Mouse (Mus musculus): ENCODE measurements around the gene Spryd3. TPM values are rescaled to one million over a fixed set of nuclear protein-coding genes. Genes with fewer than 3 reads are reported as not detected.
A peak's percentile ranks its signal among the peaks of the same experiment; 100 is the strongest.

The Spryd3 gene
- 120 and 134 TPM in 2 replicates for total RNA-seq (2014; rRNA removed)
- polyA plus RNA-seq (2015; fragmentation: Nextera tagmentation; extraction: Ambion mirVana), result 118 and 120 TPM in 2 replicates

DNA sequence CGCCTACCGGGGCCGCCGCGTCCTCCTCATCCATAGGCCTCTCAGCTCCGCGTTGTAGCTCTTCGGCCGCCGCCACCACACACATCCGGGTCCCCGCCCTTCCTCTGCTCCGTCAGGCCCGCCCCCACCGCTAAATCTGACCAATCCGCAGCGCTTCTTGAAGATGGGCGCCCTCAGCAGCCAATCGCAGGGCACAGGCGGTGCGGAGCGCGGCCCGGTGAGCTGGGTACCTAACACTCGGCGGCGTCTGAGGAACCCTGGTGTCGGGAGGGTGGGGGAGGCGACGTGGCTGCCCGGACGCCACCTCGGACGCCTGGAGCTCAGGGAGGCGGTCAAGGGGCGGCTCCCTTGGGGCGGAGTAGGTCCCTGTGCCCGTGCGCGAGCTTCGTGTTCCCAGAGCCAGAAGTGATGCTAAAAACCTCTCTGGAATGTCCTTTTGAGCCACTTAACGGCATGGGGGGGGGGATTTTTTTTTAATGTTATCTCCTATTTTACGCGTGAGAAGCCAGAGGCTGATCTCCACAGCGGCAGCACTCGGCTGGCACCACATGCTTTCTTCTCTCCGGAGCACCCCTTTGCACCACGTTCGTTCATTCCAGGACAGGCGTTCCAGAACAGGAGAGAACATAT is at the start of gene Spryd3:
Gene Spryd3, minus strand, starts transcription at position 106 of the 630 bp plus-strand sequence.
- peak within 1 kb of the TSS; percentile 80 for H3K9ac ChIP-seq (replicated peaks; ENCODE audit: low read length, poor library complexity, severe bottlenecking)
- H3K36me3 ChIP-seq (ENCODE audit: insufficient read depth, low read length), result peaks cover 15% of the 10 kb centered on the region
- under 1% methylated on average over 50 of the region's 50 CpGs for WGBS
- H3K4me1 ChIP-seq (ENCODE audit: insufficient read depth, low read length), result no peaks in the 10 kb centered on the region
- DNase-seq (ENCODE audit: low spot score) (peak; percentile 96), ATAC-seq (ENCODE audit: low FRiP score) (peak; percentile 99)
- peak within 1 kb of the TSS; percentile 77 for H3K27ac ChIP-seq (ENCODE audit: low read depth, low read length)
- H3K27me3 ChIP-seq (ENCODE audit: insufficient read depth, low read length), result no peaks in the 10 kb centered on the region
- TF ChIP-seq CTCF (IDR thresholded peaks at IDR 0.05), result 0 out of 2 replicates have a peak, but pooled peaks have one; percentile 18
- H3K9me3 ChIP-seq (ENCODE audit: low read length), result no peaks in the 10 kb centered on the region
- peak within 1 kb of the TSS; percentile 75 for H3K4me3 ChIP-seq (ENCODE audit: low read depth, low read length)
- peak within 1 kb of the TSS; percentile 72 for H3K4me2 ChIP-seq (ENCODE audit: low read depth, low read length, poor library complexity, severe bottlenecking)

DNA sequence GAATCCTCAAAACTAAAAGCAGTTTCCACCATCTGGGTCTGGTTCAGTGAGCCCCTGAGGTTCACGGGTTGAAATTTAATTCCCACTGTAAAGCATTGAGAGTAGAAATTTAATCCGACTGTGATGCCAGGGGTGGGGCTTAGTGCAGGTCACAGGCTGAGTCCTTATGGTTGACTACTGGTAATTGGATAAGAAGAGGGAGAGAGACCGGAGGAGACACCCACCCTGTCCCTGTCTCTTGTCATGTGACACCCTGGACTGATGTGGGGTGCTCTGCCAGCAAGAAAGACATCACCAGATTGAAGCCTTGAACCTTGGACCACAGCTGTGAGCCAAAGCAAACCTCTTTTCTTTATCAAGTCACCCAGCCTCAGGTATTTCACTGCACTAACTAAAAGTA is 47.0 kb upstream of the Spryd3 start:
- no peak for DNase-seq (ENCODE audit: low spot score)
- TF ChIP-seq CTCF (IDR thresholded peaks at IDR 0.05), result no peak
- peaks cover 4% of the 10 kb centered on the region for H3K36me3 ChIP-seq (ENCODE audit: insufficient read depth, low read length)
- no peak overlapping the region for H3K9ac ChIP-seq (replicated peaks; ENCODE audit: low read length, poor library complexity, severe bottlenecking)
- no peak overlapping the region for H3K4me2 ChIP-seq (ENCODE audit: low read depth, low read length, poor library complexity, severe bottlenecking)
- H3K4me1 ChIP-seq (ENCODE audit: insufficient read depth, low read length), result no peaks in the 10 kb centered on the region
- no peak for ATAC-seq (ENCODE audit: low FRiP score)
- no peak overlapping the region for H3K27ac ChIP-seq (ENCODE audit: low read depth, low read length)
- WGBS, result 77% methylated on average over 3 of the region's 3 CpGs
- H3K9me3 ChIP-seq (ENCODE audit: low read length), result no peaks in the 10 kb centered on the region
- no peaks in the 10 kb centered on the region for H3K27me3 ChIP-seq (ENCODE audit: insufficient read depth, low read length)
- H3K4me3 ChIP-seq (ENCODE audit: low read depth, low read length), result no peak overlapping the region

DNA sequence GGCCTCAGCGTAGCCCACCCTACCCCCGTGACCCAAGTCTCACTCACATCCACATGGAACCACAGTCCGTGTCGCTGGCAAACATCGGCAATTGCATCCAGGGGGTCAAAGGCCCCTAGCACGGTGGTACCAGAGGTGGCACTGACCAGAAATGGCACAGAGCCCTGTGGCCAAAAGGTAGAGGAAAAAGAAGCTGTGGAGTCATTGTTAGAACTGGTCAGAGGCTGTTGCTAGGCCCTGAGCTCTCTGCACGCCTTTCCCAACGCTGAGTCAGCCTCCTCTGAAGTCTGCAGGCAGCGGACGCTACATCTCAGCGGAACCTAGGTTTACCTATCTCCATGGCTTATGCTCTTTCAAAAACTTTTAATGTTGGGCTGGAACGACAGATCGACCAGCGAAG is 43.9 kb upstream of the Spryd3 start:
- no peak overlapping the region for H3K27ac ChIP-seq (ENCODE audit: low read depth, low read length)
- H3K9ac ChIP-seq (replicated peaks; ENCODE audit: low read length, poor library complexity, severe bottlenecking), result no peak overlapping the region
- peaks cover 4% of the 10 kb centered on the region for H3K36me3 ChIP-seq (ENCODE audit: insufficient read depth, low read length)
- H3K4me2 ChIP-seq (ENCODE audit: low read depth, low read length, poor library complexity, severe bottlenecking), result no peak overlapping the region
- ATAC-seq (ENCODE audit: low FRiP score) (no peak), DNase-seq (ENCODE audit: low spot score) (no peak)
- 92% methylated on average over 14 of the region's 14 CpGs for whole genome bisulfite sequencing
- no peak overlapping the region for H3K4me3 ChIP-seq (ENCODE audit: low read depth, low read length)
- TF ChIP-seq CTCF (IDR thresholded peaks at IDR 0.05), result no peak
- no peaks in the 10 kb centered on the region for H3K9me3 ChIP-seq (ENCODE audit: low read length)
- H3K27me3 ChIP-seq (ENCODE audit: insufficient read depth, low read length), result no peaks in the 10 kb centered on the region
- H3K4me1 ChIP-seq (ENCODE audit: insufficient read depth, low read length), result no peaks in the 10 kb centered on the region

DNA sequence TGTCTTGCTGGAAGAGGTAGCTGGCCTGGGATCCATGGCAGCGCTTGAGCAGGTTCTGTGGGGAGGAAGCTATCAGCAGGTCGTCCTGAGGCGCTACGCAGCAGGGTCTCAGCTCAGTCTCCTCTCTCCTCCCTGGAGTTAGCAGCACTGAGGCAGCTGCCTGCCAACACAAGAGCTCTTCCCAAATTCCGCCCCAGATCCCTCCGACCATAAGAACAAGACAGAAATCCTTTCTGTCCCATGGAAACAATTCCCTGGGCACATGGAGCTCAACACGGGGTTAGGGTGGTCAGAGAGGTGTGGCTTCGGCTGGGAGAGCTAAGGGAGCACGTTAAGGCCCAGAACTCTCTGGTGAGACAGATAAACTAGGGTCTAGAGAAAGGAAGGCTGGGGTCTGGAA is 43.1 kb upstream of the Spryd3 start:
- Histone ChIP-seq H3K9me3 (ENCODE audit: low read length) (no peaks in the 10 kb centered on the region), H3K4me1 (ENCODE audit: insufficient read depth, low read length) (no peaks in the 10 kb centered on the region), H3K4me2 (ENCODE audit: low read depth, low read length, poor library complexity, severe bottlenecking) (no peak overlapping the region), H3K27ac (ENCODE audit: low read depth, low read length) (no peak overlapping the region), H3K4me3 (ENCODE audit: low read depth, low read length) (no peak overlapping the region), H3K36me3 (ENCODE audit: insufficient read depth, low read length) (peaks cover 4% of the 10 kb centered on the region), H3K9ac (replicated peaks; ENCODE audit: low read length, poor library complexity, severe bottlenecking) (no peak overlapping the region), H3K27me3 (ENCODE audit: insufficient read depth, low read length) (no peaks in the 10 kb centered on the region)
- WGBS, result 82% methylated on average over 9 of the region's 9 CpGs
- ATAC-seq (ENCODE audit: low FRiP score), result no peak
- TF ChIP-seq CTCF (IDR thresholded peaks at IDR 0.05), result no peak
- DNase-seq (ENCODE audit: low spot score), result no peak

DNA sequence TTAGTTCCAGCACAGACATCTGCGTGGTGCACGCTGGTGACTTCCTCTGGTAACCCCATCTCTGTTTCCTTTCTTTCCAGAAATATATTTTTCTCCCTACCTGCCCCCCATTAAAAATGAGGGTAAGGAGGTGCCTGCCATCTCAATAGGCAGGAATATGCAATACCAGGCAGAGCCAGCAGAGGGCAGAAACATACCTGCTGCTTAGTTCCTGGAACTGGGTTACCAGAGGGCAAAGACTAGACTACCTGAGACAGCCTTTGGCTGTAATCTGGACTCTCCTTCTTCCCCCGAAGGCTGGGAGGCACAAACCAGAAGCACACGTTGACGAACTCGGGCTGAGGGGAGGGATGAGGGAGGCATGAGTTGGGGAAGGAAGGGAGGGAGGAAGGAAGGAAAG is 42.2 kb upstream of the Spryd3 start:
- no peak overlapping the region for H3K4me2 ChIP-seq (ENCODE audit: low read depth, low read length, poor library complexity, severe bottlenecking)
- no peaks in the 10 kb centered on the region for H3K27me3 ChIP-seq (ENCODE audit: insufficient read depth, low read length)
- TF ChIP-seq CTCF (IDR thresholded peaks at IDR 0.05), result peak; percentile 94
- peaks cover 4% of the 10 kb centered on the region; the same call in 1 of the 2 replicates for H3K36me3 ChIP-seq (ENCODE audit: insufficient read depth, low read length)
- DNase-seq (ENCODE audit: low spot score), result peak; percentile 63
- H3K4me1 ChIP-seq (ENCODE audit: insufficient read depth, low read length), result no peaks in the 10 kb centered on the region
- H3K9ac ChIP-seq (replicated peaks; ENCODE audit: low read length, poor library complexity, severe bottlenecking), result no peak overlapping the region
- H3K4me3 ChIP-seq (ENCODE audit: low read depth, low read length), result no peak overlapping the region
- H3K9me3 ChIP-seq (ENCODE audit: low read length), result no peaks in the 10 kb centered on the region
- ATAC-seq (ENCODE audit: low FRiP score), result no peak
- no peak overlapping the region for H3K27ac ChIP-seq (ENCODE audit: low read depth, low read length)
- 27% methylated on average over 6 of the region's 6 CpGs for WGBS

DNA sequence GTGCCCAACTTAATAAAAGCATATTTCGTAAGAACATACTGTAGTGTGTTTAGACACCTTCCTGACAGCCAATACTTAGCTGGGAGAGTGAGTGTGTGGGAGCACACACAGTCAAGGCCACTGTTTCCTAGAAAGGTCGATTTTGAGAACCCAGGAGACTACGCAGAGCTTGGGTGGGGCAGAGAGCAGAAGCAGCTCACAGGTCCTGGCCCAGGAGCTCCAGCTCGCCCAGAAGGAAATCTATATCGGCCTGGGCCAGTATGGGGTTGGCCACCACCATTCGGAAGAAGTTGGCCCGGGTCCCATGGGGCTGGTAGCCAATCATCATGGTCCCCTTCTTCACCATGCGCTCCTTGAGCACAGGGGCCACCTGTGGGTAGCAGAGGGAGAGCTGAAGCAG is 41.4 kb upstream of the Spryd3 start:
- H3K4me3 ChIP-seq (ENCODE audit: low read depth, low read length), result no peak overlapping the region
- H3K4me2 ChIP-seq (ENCODE audit: low read depth, low read length, poor library complexity, severe bottlenecking), result no peak overlapping the region
- DNase-seq (ENCODE audit: low spot score), result no peak
- H3K27ac ChIP-seq (ENCODE audit: low read depth, low read length), result no peak overlapping the region
- no peaks in the 10 kb centered on the region for H3K9me3 ChIP-seq (ENCODE audit: low read length)
- H3K4me1 ChIP-seq (ENCODE audit: insufficient read depth, low read length), result no peaks in the 10 kb centered on the region
- no peak overlapping the region for H3K9ac ChIP-seq (replicated peaks; ENCODE audit: low read length, poor library complexity, severe bottlenecking)
- no peak for ATAC-seq (ENCODE audit: low FRiP score)
- H3K27me3 ChIP-seq (ENCODE audit: insufficient read depth, low read length), result no peaks in the 10 kb centered on the region
- 88% methylated on average over 8 of the region's 8 CpGs for WGBS
- peaks cover 4% of the 10 kb centered on the region; the same call in 1 of the 2 replicates for H3K36me3 ChIP-seq (ENCODE audit: insufficient read depth, low read length)
- no peak for TF ChIP-seq CTCF (IDR thresholded peaks at IDR 0.05)

All from midbrain, postnatal 0 days (tissue).